Mouse (Mus musculus) liver, embryonic 15.5 days (tissue): Measurements from ENCODE around the gene Spint5. TPM values are rescaled to one million over a fixed set of nuclear protein-coding genes. Genes with fewer than 3 reads are reported as not detected.

Experiments used
- ATAC-seq: fragments of 200-750 bp; cut with Nextera tagmentation; 2 replicates; pipeline ENCODE4 v1.8.0; 2017; ENCODE audit warnings: moderate number of reproducible peaks, mild to moderate bottlenecking, moderate library complexity; ENCODE audit not compliant: insufficient read depth
- H3K27ac ChIP-seq: fragments of 300-500 bp; sonication (generic); replicated peaks from 2 replicates; pipeline ENCODE4 v1.5.1; 2015; ENCODE audit warnings: mild to moderate bottlenecking, inconsistent platforms
- H3K27me3 ChIP-seq: fragments of 300-500 bp; sonication (generic); 2 replicates; pipeline ENCODE4 v1.6.1; 2015; ENCODE audit warnings: mild to moderate bottlenecking, inconsistent platforms
- H3K36me3 ChIP-seq: fragments of 300-500 bp; sonication (generic); replicated peaks from 2 replicates; pipeline ENCODE4 v1.6.1; 2015; ENCODE audit warnings: moderate library complexity, mild to moderate bottlenecking, inconsistent platforms
- H3K4me1 ChIP-seq: fragments of 300-500 bp; sonication (generic); replicated peaks from 2 replicates; pipeline ENCODE4 v1.6.1; 2015; ENCODE audit warnings: inconsistent platforms
- H3K4me2 ChIP-seq: fragments of 300-500 bp; sonication (generic); 2 replicates; pipeline ENCODE4 v1.6.1; 2015; ENCODE audit warnings: moderate library complexity, mild to moderate bottlenecking, inconsistent platforms
- H3K4me3 ChIP-seq: fragments of 300-500 bp; sonication (generic); replicated peaks from 2 replicates; pipeline ENCODE4 v1.5.1; 2015; ENCODE audit warnings: mild to moderate bottlenecking, inconsistent platforms
- H3K9ac ChIP-seq: fragments of 300-500 bp; sonication (generic); 2 replicates; pipeline ENCODE4 v1.6.1; 2015; ENCODE audit warnings: moderate library complexity, mild to moderate bottlenecking, inconsistent platforms
- H3K9me3 ChIP-seq: fragments of 300-500 bp; sonication (generic); replicated peaks from 2 replicates; pipeline ENCODE4 v1.6.1; 2016; ENCODE audit warnings: inconsistent platforms
- WGBS: fragments of 180-500 bp; shearing (Covaris S2); methylation state at CpG from one replicate; pipeline ENCODE4 v1.1.7; 2015; ENCODE audit warnings: mixed read lengths; ENCODE audit not compliant: insufficient replicate concordance; 5-methylcytosine and 5-hydroxymethylcytosine counted together
- polyA plus RNA-seq: library from polyadenylated mRNA; unstranded; fragments of >200 nt; fragmentation: Nextera tagmentation; extraction: Ambion mirVana; gene quantifications from 2 replicates; pipeline ENCODE4 v1.2.1, GENCODE M21; 2015

Gene Spint5
- polyA plus RNA-seq, 1 experiment from 2014 or later = not detected

GRCm38 (mm10) chr2:164737377-164738090, 22.4 kb downstream of the Spint5 start:
- ATAC-seq = no peak
- H3K27me3 ChIP-seq = peaks cover 35% of the 10 kb centered on the region
- no peak overlapping the region for H3K4me2 ChIP-seq
- no peak overlapping the region for H3K27ac ChIP-seq
- no peak overlapping the region for H3K9ac ChIP-seq
- no peak overlapping the region for H3K4me3 ChIP-seq
- H3K4me1 ChIP-seq = no peaks in the 10 kb centered on the region
- WGBS = 45% methylated on average over 3 of the region's 3 CpGs
- H3K36me3 ChIP-seq = no peaks in the 10 kb centered on the region
- H3K9me3 ChIP-seq = no peaks in the 10 kb centered on the region

GRCm38 (mm10) chr2:164739876-164740275, 24.8 kb downstream of the Spint5 start:
- H3K27me3 ChIP-seq = peaks cover 47% of the 10 kb centered on the region
- H3K4me2 ChIP-seq = no peak overlapping the region
- WGBS = 53% methylated on average over 7 of the region's 7 CpGs
- H3K27ac ChIP-seq = no peak overlapping the region
- peaks cover 10% of the 10 kb centered on the region; the same call in 1 of the 2 replicates for H3K4me1 ChIP-seq
- H3K9ac ChIP-seq = no peak overlapping the region
- ATAC-seq = no peak
- no peaks in the 10 kb centered on the region for H3K9me3 ChIP-seq
- H3K4me3 ChIP-seq = no peak overlapping the region
- no peaks in the 10 kb centered on the region for H3K36me3 ChIP-seq

GRCm38 (mm10) chr2:164744987-164745386, 29.9 kb downstream of the Spint5 start:
- Histone ChIP-seq H3K36me3 (peaks cover 28% of the 10 kb centered on the region), H3K27ac (peak overlapping the region; percentile 93), H3K4me2 (peak overlapping the region; percentile 85), H3K9ac (peak overlapping the region; percentile 98), H3K4me3 (peak overlapping the region; percentile 90), H3K9me3 (no peaks in the 10 kb centered on the region), H3K4me1 (peaks cover 51% of the 10 kb centered on the region), H3K27me3 (peaks cover 31% of the 10 kb centered on the region)
- ATAC-seq = no peak
- 48% methylated on average over 13 of the region's 13 CpGs for WGBS

- Histone ChIP-seq H3K4me1 (peaks cover 51% of the 10 kb centered on the region), H3K9ac (peak within 1 kb of the TSS; percentile 98), H3K4me3 (peak within 1 kb of the TSS; percentile 90), H3K27ac (peak within 1 kb of the TSS; percentile 93), H3K27me3 (peaks cover 25% of the 10 kb centered on the region), H3K36me3 (peaks cover 38% of the 10 kb centered on the region), H3K4me2 (peak within 1 kb of the TSS; percentile 85), H3K9me3 (no peaks in the 10 kb centered on the region)
- under 1% methylated on average over 70 of the region's 70 CpGs for WGBS
- peak; percentile 84 for ATAC-seq
These were observed 30.9 kb downstream of the Spint5 start, which contains the start of the genes Wfdc3 and Dnttip1 for GRCm38 (mm10) chr2:164745843-164746479. Gene Wfdc3 (minus strand): TSS chr2:164745931. Gene Dnttip1 (plus strand): TSS chr2:164745983.

GRCm38 (mm10) chr2:164746693-164747092, 31.6 kb downstream of the Spint5 start:
- peak overlapping the region; percentile 93 for H3K27ac ChIP-seq
- peaks cover 45% of the 10 kb centered on the region for H3K36me3 ChIP-seq
- H3K4me2 ChIP-seq = peak overlapping the region; percentile 85
- peak overlapping the region; percentile 90 for H3K4me3 ChIP-seq
- H3K4me1 ChIP-seq = peaks cover 52% of the 10 kb centered on the region
- peak overlapping the region; percentile 98 for H3K9ac ChIP-seq
- H3K9me3 ChIP-seq = no peaks in the 10 kb centered on the region
- WGBS = 31% methylated on average over 8 of the region's 8 CpGs
- H3K27me3 ChIP-seq = peaks cover 22% of the 10 kb centered on the region
- peak; percentile 27 for ATAC-seq

GRCm38 (mm10) chr2:164748191-164748590, 33.1 kb downstream of the Spint5 start:
- Histone ChIP-seq H3K27me3 (peaks cover 13% of the 10 kb centered on the region), H3K9ac (no peak overlapping the region), H3K4me1 (peaks cover 61% of the 10 kb centered on the region), H3K27ac (peak overlapping the region; percentile 58), H3K36me3 (peaks cover 60% of the 10 kb centered on the region), H3K4me3 (peak overlapping the region; percentile 90; the same call in 1 of the 2 replicates), H3K9me3 (no peaks in the 10 kb centered on the region), H3K4me2 (peak overlapping the region; percentile 85)
- 52% methylated on average over 4 of the region's 4 CpGs for WGBS
- peak; percentile 29 for ATAC-seq

GRCm38 (mm10) chr2:164748991-164749390, 33.9 kb downstream of the Spint5 start:
- H3K4me3 ChIP-seq = 0 out of 2 replicates have a peak overlapping the region, but pooled peaks have one; percentile 90
- ATAC-seq = no peak
- H3K9me3 ChIP-seq = no peaks in the 10 kb centered on the region
- H3K9ac ChIP-seq = no peak overlapping the region
- peak overlapping the region; percentile 85 for H3K4me2 ChIP-seq
- 85% methylated on average over 6 of the region's 6 CpGs for WGBS
- peaks cover 61% of the 10 kb centered on the region for H3K4me1 ChIP-seq
- peaks cover 5% of the 10 kb centered on the region for H3K27me3 ChIP-seq
- peak overlapping the region; percentile 58 for H3K27ac ChIP-seq
- H3K36me3 ChIP-seq = peaks cover 68% of the 10 kb centered on the region

GRCm38 (mm10) chr2:164752454-164752853, 37.3 kb downstream of the Spint5 start:
- no peak overlapping the region for H3K27ac ChIP-seq
- no peak for ATAC-seq

GRCm38 (mm10) chr2:164754105-164754504, 39.0 kb downstream of the Spint5 start:
- 58% methylated on average over 11 of the region's 11 CpGs for WGBS
- H3K4me1 ChIP-seq = peaks cover 55% of the 10 kb centered on the region
- H3K9me3 ChIP-seq = no peaks in the 10 kb centered on the region
- peak overlapping the region; percentile 97 for H3K27ac ChIP-seq
- no peaks in the 10 kb centered on the region for H3K27me3 ChIP-seq
- ATAC-seq = no peak
- H3K9ac ChIP-seq = no peak overlapping the region; the same call in 1 of the 2 replicates
- H3K4me2 ChIP-seq = no peak overlapping the region
- peaks cover 100% of the 10 kb centered on the region for H3K36me3 ChIP-seq
- H3K4me3 ChIP-seq = no peak overlapping the region

More at GRCm38 (mm10) chr2:164752454-164752853, 37.3 kb downstream of the Spint5 start:
- Histone ChIP-seq H3K4me3 (no peak overlapping the region), H3K9me3 (no peaks in the 10 kb centered on the region), H3K4me2 (no peak overlapping the region), H3K27me3 (no peaks in the 10 kb centered on the region), H3K9ac (no peak overlapping the region), H3K36me3 (peaks cover 100% of the 10 kb centered on the region), H3K4me1 (peaks cover 54% of the 10 kb centered on the region)
- WGBS = 88% methylated on average over 2 of the region's 2 CpGs

- ATAC-seq = no peak
- 87% methylated on average over 2 of the region's 2 CpGs for WGBS
- Histone ChIP-seq H3K27ac (peak overlapping the region; percentile 97), H3K4me2 (no peak overlapping the region), H3K36me3 (peaks cover 100% of the 10 kb centered on the region), H3K9me3 (no peaks in the 10 kb centered on the region), H3K9ac (no peak overlapping the region), H3K4me1 (peaks cover 55% of the 10 kb centered on the region), H3K4me3 (no peak overlapping the region), H3K27me3 (no peaks in the 10 kb centered on the region)
These were observed 39.7 kb downstream of the Spint5 start for GRCm38 (mm10) chr2:164754800-164755199.

GRCm38 (mm10) chr2:164757841-164758240, 42.7 kb downstream of the Spint5 start:
- no peak for ATAC-seq
- peaks cover 98% of the 10 kb centered on the region for H3K36me3 ChIP-seq
- peak overlapping the region; percentile 60 for H3K9ac ChIP-seq
- H3K4me2 ChIP-seq = peak overlapping the region; percentile 62; the same call in 1 of the 2 replicates
- no peaks in the 10 kb centered on the region for H3K27me3 ChIP-seq
- H3K9me3 ChIP-seq = no peaks in the 10 kb centered on the region
- H3K4me3 ChIP-seq = no peak overlapping the region
- peaks cover 75% of the 10 kb centered on the region for H3K4me1 ChIP-seq
- 89% methylated on average over 11 of the region's 11 CpGs for WGBS
- peak overlapping the region; percentile 97 for H3K27ac ChIP-seq
